Mouse (Mus musculus) cerebellum, adult 9-11 months (tissue): Measurements from ENCODE around the gene Zfp185.
A peak's percentile ranks its signal among the peaks of the same experiment; 100 is the strongest.

ENCODE experiments used
- DNase-seq: peaks from one replicate; pipeline ENCODE4 v3.0.0; 2022

Zfp185 gene

DNA sequence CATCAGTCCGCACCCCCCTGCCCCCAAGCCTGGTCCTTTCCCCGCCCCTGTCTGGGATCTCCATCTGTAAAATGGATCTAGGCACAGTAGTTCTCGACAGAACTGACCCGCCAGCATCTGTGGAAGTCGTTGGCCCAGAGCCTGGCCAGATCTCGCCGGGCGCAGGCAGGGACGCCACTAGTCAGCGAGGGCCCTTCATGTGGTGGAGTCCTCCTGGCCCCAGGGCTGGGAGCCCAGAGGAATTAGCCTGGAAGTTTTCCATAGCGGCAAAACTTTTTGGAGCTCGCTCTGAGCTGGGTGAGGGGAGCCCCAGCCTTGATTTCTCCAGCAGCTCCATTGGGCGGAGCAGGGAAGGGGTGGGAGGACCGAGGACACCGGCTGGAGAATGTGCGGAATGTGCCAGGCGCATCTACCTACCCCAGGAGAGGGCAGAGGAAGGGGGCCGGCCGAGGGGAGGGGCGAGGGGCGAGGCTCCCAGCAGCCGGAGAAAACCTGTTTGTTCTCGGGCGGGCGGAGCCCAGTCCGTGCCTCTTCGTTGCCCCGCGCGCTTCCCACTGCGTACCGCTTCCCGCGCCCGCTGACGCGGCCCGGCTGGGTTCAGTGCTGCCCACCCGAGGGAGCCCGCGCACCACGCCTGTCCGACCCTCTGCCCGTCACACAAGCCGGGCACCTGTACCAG lies at the start of gene Zfp185:
TSS of gene Zfp185 (plus strand) at position 499 of the 679 bp plus-strand sequence.
- DNase-seq, result no peak

DNA sequence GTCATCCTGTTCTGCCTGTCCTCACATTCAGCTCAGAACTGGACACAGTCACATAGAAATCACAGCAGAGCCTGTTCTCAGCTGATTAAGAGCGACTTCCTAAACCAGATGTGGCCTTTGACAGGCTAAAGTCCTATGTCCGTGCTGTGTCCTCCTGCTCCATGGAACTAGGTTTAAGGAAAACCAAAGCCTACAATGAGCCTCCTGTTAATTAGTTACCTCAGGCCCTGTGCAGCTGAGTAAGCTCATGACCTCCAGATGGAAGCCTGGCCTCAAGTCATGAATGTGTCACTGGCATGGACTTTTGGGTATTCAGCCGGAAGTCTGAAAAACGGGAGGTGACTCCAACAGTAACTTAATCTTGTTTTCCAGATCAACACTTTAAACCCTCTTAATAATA lies 33.7 kb upstream of the Zfp185 start:
- no peak for DNase-seq

DNA sequence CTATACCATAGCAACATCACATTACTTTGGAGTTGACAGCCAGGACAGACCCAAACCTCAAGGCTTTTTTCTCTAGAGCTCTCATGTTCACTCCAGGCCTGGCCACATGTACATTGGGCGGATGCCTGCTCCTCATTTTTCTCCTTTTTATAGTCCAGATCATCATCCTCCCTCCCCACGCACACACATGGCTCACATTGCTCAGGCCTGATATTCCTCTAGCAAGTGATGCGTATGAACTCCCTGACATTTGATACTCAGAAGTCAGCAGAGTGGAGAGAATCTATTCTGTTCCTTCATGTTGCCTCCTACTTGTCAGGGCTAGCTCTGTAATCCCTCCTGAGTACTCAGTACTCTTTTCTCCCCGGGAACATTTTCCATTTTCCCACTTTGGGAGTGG lies 30.7 kb upstream of the Zfp185 start:
- no peak for DNase-seq

DNA sequence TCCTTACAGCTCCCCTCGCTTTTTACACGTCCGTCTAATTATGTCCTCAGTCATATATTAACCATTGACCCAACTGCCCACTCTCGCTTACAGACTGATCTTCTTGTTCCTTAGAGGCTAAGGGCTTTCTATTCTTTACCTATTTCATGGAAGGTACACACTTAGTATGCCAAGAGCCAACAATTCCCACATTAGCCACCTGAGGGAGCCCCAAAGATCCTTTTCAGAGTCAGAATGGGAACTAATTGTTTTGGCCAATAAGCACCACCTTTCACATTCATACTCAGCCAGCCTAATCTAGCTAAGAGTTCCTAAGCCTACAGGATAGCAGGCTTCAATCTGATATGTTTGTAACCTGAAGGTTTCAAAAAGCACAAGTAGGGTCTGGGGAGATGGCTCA lies 26.7 kb upstream of the Zfp185 start:
- DNase-seq, result no peak

DNA sequence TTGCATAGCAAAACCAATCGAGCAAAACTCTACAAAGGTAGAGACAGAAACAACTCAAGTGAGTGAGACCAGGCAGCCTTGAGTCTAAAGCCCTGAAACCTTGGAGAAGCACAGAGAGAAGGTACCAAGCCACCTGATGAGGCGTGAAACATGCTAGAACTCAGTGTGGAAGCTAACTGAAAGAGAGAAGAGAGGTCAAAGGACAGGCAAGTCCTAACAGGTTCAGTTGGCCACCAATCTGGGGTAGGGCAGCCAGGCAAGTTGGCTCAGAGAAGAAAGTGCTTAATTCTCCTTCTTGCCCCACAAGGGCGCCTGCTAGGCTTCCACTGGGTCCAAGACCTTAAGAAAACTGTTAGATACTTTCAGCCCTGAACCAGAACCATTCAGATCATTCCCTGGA lies 25.6 kb upstream of the Zfp185 start:
- DNase-seq, result no peak

DNA sequence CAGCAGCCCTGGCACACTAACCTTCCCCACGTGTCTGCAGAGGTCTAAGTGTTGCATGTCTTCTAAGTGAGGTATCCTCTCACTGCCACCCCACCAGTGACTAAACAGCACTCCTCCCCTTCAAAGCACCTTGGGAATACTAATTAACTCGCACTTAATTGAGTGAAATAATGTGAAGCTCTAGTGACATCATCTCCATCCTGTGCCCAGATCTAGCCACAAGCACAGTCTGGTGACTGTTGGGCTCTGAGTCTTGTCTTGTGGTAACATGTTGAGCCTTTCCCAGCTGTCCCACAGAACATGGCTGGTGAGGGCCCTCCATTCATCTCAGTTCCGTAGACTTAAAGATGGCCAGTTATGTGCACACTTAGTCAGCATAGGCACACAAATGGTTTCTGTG lies 24.4 kb upstream of the Zfp185 start:
- DNase-seq, result no peak

DNA sequence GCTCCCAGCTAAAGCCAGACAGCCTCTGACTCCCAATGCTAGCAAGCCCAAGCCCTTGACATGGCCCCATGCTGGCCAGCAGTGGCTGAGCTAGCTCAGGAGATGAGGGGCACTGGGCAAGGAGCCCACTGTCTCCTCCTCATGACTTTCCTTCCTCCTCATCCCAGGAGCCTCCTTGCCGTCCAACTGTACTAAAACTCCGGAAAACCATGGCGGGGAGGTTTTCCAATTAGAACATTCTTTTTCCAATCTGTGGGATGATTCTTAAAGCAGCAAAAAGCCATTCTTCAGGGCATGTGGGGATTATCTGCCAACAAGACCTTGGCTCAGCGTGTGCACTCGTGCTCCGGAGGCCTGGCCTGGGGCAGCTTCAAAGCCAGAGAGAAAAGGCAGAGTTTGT lies 4.3 kb upstream of the Zfp185 start:
- DNase-seq, result no peak

DNA sequence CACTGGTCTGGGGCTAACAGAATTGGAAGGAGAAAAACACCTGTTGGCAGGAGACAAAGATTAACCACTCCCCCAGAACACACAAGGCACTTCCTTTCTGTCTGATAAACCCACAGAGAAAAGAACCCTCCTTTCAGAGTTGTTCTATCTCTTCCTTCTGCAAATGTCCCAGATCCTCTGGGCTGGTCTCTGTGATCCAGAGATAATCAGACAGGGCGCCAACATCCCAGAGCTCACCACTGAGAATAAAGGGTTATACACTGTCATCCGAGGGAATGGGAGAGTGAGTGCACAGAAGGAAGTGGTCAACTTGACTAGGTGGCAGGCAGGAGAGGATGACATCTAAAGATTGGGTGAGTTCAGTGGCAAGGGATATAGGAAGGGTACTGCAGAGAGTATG lies 1.5 kb upstream of the Zfp185 start:
- no peak for DNase-seq

DNA sequence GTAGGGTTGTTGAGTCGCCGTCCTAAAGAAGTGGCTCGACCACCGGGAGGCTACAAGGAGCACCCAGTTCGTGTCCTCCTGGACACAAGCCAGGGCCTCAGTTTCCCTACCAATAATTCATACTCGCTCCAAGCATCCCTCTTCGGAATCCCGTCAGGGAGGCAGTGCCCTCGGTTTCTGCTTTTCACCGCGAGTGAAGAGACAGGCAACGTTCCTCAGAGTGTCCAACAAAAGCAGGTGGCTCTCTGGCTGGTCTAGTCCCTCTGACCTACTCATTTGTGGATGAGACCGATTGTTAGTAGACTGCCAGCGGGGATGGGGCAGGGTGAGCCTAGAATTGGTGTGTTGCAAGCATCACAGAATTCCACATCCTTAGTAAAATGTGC lies 374 bp downstream of the Zfp185 start:
- no peak for DNase-seq

DNA sequence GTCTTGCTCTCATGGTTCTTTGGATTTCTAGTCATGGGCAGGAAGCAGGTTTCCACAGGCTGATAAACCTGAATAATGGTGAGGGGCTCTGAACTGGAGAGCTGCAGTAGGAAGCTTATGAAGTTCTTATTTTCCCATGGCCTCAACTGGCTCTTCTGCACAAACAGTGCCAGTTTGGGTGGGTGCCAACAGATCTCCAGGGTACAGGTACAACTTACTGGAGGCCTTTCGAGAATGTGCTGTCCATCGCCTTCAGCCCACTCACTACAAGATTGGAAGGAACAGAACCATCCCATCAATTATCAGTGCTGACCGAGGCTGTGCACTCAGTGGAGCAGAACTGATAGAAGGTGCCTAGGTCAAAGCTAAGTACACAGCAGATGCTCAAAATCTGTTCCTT lies 1.3 kb downstream of the Zfp185 start:
- DNase-seq, result no peak

DNA sequence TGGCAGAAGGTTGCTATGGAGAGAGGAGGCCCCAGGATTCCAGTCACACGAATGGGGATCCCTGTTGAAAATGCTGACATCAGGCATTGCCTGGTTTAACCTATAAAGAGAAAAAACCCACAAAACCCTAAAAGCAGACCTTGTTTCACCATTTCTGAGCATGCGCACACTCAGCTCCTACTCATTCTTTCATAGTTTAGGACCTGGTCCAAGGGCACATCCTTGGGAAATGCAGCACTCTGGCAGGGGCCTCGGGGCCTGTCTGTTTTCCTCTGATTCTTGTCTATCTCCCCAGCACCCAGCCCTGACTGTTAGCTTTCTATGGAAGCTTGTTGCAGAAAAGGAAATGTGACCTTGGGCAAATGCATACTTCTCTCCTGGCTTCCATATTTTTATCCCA lies 3.4 kb downstream of the Zfp185 start:
- DNase-seq, result no peak

DNA sequence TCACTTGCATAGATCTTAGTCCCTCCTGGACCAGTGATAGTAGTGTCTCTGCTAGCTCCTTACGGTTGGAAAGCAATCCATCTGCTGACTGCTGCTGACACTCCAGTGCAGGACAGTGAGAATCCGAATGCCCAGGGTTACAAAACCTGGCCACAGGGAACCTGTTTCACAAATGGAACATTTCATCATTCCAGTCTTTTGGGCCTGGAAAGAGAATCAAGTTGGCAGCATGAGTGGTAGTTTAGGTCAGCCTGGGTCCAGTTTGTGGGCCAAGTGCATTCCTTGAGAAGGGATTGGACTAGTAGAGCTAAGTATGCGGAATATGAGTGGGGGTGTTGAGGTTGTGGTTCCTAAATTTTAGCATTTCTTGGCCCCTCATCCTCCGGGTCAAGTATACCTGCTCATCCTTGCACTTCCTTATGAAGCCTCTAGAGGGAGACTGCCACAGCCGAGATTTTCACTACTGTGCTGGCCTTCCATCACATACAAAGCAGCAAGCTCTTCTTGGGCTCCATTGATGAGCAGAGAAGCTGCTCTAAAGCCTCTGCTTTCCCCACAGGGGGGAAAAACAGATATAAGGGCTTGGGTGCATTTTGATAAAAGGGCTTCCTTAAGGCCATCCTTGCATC lies 5.3 kb downstream of the Zfp185 start:
- no peak for DNase-seq

DNA sequence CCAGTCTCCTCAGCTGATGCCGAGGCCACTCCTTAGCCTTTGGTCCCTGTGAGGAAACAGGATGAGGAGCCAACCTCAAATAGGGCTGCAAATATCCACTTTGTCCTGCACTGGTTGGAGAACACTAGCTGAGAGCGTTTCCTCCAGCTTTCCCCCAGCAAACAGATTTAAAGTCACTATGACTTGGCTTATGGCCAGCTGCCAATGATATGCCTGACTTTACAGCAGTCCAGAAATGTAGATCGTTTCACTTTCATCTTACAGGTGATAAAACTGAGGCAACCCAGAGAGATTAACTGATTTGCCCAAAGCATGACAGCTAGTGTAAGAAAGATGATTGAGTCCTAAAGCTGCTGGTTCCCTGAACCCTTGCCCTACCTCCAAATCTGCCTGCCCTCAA lies 8.4 kb downstream of the Zfp185 start:
- no peak for DNase-seq

DNA sequence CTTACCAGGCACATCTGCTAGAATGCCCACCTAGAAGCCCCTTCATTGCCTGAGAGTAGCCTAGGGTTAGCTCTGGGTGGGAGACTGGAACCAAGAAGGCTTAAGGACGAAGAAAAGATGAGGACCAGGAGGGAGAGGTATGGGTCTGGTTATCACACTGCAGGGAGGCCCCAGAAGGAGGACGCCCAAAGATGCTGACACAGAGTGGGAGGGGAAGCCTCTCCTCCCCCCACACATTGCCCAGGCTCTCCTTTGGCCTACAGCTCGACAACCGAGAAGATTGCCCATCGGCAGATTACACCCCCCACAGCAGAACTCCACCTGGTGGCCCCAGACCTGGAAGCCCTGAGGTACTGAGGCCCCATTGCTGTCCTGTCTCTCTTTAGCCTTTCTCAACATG lies 16.0 kb downstream of the Zfp185 start:
- DNase-seq, result no peak

DNA sequence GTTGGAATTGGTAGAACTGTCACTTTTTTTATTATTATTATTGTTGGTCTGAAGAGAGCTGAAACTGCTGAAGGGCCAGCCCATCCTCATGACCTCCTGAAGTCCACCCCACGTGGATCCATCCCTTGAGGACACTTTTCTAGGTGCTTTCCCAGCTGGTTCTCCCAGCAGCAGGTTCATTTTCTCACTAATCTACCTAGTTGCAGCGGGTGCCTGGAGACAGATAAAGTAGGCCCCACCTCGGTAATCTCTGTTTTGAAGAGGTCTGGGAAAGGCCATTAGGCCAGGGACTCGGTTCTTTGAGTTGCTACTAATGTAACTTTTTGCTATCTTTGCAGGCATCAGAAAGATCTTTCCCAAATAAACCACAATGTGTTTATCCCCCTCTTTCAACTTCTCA lies 18.5 kb downstream of the Zfp185 start:
- DNase-seq, result no peak

DNA sequence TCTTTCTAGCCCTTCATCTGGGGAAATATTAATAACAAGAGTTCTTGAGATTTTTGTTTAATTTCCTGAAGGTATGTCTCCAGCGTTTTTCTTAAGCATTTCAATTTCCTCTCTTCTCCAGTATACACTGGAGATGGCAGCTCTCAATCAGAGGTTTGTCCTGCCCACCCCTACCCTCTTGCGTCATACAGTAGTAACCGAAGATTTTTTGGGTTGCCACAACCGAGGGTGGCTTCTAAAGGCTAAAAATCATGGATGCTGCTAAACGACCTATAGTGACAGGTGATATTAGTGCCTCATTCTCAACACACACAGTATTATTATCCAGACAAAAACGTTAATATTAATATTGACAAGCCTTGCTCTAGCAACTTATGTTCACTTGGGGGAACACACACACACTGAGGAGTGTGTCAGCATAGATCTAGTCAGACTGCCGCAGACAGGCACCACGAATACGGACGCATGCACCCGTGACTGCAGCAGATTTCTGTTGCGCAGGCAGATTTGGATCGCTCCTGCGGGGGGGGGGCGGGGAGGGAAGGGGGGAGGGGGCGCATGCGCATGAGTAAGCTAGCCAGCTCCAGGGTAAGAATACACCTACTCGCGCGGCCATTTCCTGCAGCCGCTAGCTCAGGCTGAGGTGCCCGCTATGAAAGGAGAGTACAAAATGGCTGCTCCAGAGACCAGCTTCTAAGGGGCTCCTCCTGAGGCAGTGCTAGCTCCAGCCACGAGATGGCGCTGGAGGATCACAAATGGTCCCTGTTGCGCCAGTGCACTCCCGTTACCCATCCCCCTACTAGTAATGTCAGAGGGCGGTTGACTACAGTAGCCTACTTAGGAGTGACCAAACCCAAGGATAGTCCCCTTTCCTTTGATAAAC lies 20.7 kb downstream of the Zfp185 start:
- DNase-seq, result peak; percentile 96

DNA sequence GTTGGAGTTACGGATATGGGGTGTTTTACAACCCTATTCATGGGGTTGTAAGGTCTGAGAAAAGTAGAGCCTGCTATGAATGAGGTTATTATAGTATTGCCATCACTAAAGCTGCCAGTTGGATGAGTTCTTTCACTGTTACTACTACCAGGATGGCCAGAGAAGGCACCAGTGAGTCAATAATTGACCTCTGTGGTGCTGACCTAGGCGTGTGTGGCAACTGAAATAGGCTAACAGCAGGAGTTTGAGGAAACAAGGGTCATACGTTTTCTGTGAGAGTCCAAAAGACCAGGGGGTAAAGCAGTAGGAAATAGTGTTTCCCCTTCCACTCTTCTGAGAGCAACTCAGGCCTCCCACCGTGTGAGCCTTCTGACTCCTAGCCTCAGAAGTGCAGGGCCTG lies 25.7 kb downstream of the Zfp185 start:
- no peak for DNase-seq

DNA sequence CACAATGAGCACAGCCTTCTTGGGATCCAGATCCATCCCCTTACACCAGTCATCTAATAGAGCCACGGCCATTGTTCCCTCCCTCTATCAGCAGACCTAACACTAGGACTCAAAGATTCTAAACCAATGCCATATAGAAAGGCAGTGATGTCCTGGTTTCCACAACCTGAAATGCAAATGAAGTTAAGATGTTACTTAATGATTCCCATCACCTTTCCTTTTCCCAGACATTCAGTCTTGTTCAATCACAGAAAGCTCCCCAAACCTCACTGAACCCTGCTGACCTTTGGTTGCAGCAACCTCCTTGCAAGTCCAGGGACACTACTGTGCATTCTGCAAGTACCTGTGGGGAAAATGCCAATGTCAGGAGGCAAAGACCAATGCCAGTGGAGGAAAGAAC lies 49.9 kb downstream of the Zfp185 start, which contains the start of gene Pnma5:
TSS of gene Pnma5 (minus strand) at position 101 of the 400 bp plus-strand sequence.
- no peak for DNase-seq

DNA sequence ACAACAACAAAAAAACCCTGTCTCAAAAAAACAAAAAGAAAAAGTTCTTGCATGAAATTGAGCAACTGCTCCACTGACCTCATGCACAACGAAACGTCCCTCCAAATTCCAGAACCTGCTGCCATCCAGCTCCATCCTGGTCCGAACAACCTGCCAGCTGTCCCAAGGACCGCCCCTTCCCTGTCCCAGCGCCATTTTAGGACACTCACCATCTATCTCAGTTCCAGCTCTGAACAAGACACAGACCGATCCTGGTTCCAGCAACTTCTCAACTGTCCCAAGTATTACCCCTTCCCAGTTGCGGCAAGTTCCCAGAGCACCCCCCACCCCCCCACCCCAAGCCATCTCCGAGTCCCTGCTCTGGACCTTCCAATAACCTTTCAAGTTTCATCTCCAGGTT lies 51.7 kb downstream of the Zfp185 start:
- DNase-seq, result no peak

DNA sequence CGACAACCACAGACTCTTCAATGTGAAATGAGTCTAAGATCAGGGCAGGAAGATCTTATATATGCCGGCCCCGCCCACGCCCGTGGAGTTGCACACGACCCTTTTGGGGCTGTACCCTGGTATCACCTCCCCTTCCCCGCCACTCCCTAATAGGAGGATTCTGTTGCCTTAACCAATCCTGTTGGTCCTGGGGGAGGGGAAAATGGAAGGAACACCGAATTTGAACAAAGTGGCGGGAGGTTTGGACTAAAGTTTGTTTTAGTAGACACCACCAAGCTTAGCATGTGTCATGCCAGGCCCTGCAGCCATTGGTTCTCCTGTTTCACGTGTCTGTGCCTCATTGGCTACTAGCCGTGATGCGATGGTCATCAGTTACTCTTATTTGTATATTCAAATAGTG lies 52.5 kb downstream of the Zfp185 start:
- no peak for DNase-seq

DNA sequence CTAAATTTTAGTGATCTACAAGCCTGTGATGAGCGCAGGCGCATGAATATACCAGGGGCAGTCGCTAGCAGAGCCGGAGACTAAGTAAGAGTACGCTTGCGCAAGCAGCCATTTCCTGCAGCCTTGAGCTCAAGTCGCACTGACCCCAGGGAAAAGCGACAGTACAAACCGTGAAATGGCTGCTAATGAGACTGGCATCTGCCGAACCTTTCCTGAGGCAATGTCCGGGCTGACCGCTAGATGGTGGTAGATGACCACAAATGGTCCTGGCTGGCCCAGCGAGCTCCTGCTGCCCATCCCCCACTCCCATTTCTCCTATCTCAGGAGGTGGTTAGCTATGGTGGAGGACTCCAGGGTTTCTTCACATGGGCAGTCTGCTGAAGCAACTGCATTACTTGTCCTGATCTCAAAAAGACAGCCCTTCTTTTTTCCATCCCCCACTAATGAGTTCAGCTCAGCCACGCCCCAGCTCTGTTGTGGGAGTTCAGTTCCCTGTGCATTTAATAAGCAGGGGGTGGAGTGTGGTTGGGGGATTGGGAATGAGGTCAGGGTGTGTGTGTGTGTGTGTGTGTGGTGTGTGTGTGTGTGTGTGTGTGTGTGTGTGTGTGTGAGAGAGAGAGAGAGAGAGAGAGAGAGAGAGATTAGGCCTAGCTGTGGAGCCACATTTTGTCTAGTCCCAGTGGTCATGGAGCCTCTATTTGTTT lies 66.9 kb downstream of the Zfp185 start:
- peak; percentile 92 for DNase-seq

DNA sequence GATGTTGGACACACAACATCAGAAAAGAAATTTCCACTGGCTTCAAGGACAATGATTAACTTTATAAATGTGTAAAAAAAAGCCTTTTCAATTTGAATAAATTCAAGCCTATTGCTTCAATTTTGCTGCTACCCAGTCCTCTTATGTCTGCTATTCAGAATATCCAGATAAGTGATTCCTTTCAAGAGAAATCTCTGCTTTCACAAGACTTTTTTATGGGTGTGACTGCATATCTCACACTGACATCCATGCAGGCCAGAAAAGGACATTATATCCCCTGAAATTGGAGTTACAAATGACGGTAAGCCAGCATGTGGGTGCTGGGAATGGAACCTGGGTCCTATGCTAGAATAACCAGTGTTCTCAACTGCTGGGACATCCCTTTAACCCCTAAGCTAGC lies 74.4 kb downstream of the Zfp185 start:
- no peak for DNase-seq

DNA sequence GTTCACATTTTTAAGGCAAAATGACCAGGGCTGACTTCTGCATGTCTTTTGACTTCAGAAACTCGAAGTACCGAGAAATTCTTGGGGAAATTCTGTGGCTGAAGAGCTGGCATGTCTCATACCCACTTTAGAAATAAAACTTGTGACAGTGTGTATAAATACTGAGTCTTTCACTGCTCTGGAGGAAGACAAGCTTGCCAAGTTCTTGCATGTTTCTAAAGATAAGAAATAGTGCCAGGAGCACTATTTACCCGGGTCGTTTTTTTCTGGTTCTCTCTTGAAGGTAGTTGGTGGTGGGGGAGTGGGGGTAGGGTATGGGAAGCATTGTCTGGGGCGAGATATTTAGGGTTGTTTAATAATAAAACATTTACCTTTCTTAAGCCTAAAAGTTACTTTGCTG lies 75.2 kb downstream of the Zfp185 start:
- DNase-seq, result no peak
